Mouse (Mus musculus) kidney, embryonic 16.5 days (tissue): ENCODE results near the gene Krt14. TPM values are rescaled to one million over a fixed set of nuclear protein-coding genes. Genes with fewer than 3 reads are reported as not detected.

Experiments used
- ATAC-seq: fragments of 200-750 bp; cut with Nextera tagmentation; 2 replicates; pipeline ENCODE4 v1.8.0; 2017; ENCODE audit warnings: moderate TSS enrichment; ENCODE audit not compliant: low FRiP score, low TSS enrichment
- H3K27ac ChIP-seq: fragments of 300-500 bp; sonication (generic); 2 replicates; pipeline ENCODE4 v1.5.1; 2014; ENCODE audit warnings: low read length
- H3K27me3 ChIP-seq: fragments of 300-500 bp; sonication (generic); 2 replicates; pipeline ENCODE4 v1.6.1; 2014; ENCODE audit warnings: low read length, control low read depth, mixed read lengths; ENCODE audit not compliant: insufficient read depth
- H3K36me3 ChIP-seq: fragments of 300-500 bp; sonication (generic); 2 replicates; pipeline ENCODE4 v1.6.1; 2014; ENCODE audit warnings: low read length, control low read depth, mixed read lengths; ENCODE audit not compliant: insufficient read depth
- H3K4me1 ChIP-seq: fragments of 300-500 bp; sonication (generic); 2 replicates; pipeline ENCODE4 v1.6.1; 2014; ENCODE audit warnings: low read length, control low read depth, mixed read lengths; ENCODE audit not compliant: insufficient read depth
- H3K4me2 ChIP-seq: fragments of 300-500 bp; sonication (generic); replicated peaks from 2 replicates; pipeline ENCODE4 v1.6.1; 2014; ENCODE audit warnings: low read depth, low read length
- H3K4me3 ChIP-seq: fragments of 300-500 bp; sonication (generic); 2 replicates; pipeline ENCODE4 v1.5.1; 2014; ENCODE audit warnings: mild to moderate bottlenecking, low read length
- H3K9ac ChIP-seq: fragments of 300-500 bp; sonication (generic); replicated peaks from 2 replicates; pipeline ENCODE4 v1.6.1; 2014; ENCODE audit warnings: low read length
- H3K9me3 ChIP-seq: fragments of 300-500 bp; sonication (generic); 2 replicates; pipeline ENCODE4 v1.6.1; 2016; ENCODE audit warnings: low read length, control low read depth
- WGBS: fragments of 180-500 bp; shearing (Covaris S2); extraction: QIAGEN DNeasy Blood & Tissue Kit; methylation state at CpG from one replicate; pipeline ENCODE4 v1.1.7; 2014; 5-methylcytosine and 5-hydroxymethylcytosine counted together
- polyA plus RNA-seq: library from polyadenylated mRNA; unstranded; fragments of >200 nt; fragmentation: Nextera tagmentation; extraction: Ambion mirVana; gene quantifications from 2 replicates; pipeline ENCODE4 v1.2.1, GENCODE M21; 2015

Gene Krt14
- polyA plus RNA-seq, 1 experiment from 2014 or later = 1.7 TPM

DNA sequence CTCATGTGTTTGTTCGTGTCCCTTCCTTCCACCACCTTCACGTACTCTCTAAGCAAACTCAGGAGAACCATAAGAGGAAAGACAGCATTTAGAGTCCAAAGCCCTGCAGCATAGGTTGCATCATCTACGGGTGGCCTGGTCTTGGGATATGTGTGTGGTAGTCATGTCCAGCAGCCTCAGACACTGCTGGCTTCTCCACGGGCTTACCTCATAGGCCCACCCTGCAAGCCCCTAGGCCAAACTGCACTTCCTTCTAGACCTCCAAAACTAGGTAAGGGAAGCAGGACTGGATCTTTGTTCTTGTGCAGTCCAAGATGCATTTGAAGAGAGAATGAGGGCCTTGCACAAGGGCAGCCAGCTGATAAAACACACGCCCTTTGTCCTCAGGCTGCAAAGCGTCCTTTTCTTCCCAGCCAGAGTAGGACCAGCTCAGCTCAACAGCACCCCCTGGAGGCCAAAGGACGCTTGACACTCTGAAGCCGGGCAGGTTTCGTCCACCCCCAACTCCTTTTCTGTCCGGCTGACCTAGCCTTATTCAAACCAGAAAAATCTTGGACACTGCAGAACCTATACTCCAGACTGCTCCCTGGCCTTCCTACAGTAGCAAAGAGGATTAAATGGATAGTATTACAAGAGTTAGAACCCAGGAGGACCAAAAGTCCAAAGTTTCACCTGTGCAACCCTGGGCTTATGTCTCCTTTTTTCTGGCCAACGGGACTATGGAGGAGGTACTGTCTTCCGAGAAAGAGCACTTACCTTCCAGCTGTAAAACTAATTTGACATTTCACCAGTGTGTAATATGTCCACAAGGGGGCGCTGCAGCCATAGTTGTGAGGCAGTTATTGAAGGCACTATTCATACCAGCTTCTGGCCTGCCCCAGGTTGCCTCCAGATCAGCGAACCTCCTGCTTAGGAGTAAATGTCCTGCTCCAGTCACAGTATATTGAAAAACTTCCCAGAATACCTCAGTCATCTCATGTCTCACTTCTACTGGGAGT is 38.3 kb downstream of the Krt14 start:
- 29% methylated on average over 14 of the region's 14 CpGs for WGBS
- Histone ChIP-seq H3K9ac (no peak overlapping the region), H3K9me3 (no peaks in the 10 kb centered on the region), H3K4me3 (no peak overlapping the region), H3K36me3 (no peaks in the 10 kb centered on the region), H3K4me1 (peaks cover 24% of the 10 kb centered on the region), H3K27ac (peak overlapping the region; percentile 43; the same call in 1 of the 2 replicates), H3K27me3 (no peaks in the 10 kb centered on the region), H3K4me2 (no peak overlapping the region; the same call in 1 of the 2 replicates)
- ATAC-seq = no peak; the same call in 1 of the 2 replicates

DNA sequence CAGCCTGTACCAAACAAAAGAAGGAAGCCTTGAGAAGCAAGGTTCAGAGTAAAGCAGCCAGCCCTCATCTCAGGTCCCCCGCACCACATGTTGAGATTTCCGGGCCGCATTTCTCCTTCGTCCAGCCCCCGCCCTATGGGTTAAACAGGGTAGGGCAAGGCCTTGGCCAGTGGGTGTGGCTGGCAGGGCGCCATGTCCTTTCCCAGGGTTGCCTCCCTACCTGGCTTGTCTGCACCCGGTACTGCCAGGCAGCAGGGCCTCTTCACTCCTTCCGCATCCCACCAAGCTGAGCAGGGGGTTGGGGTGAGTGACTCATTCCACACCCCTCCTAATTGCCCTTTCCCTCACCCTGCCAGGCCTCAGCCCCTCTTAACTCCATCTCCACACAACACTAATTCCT is 39.3 kb downstream of the Krt14 start:
- Histone ChIP-seq H3K9me3 (no peaks in the 10 kb centered on the region), H3K27ac (peak overlapping the region; percentile 43; the same call in 1 of the 2 replicates), H3K4me3 (no peak overlapping the region), H3K4me1 (peaks cover 25% of the 10 kb centered on the region), H3K9ac (no peak overlapping the region), H3K27me3 (no peaks in the 10 kb centered on the region), H3K36me3 (no peaks in the 10 kb centered on the region), H3K4me2 (no peak overlapping the region)
- WGBS = 39% methylated on average over 8 of the region's 8 CpGs
- ATAC-seq = peak; percentile 60

DNA sequence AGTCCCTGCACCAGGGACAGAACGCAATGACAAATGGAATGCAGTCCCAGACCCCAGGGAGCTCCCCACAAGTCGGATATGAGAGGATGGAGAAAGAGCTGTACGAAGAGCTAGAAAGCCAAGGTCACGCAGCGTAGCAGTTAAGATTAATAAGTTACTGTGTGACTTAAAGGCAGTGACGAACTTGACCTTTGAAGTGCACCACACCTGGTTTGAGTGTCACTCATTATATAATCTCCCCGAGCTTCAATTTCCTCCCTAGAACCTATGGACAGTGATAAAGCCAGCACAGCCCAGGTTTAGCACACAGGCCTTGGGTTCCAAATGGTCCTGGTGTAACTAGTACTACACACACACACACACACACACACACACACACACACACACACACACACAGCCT is 43.0 kb downstream of the Krt14 start:
- H3K4me2 ChIP-seq = no peak overlapping the region
- H3K9me3 ChIP-seq = no peaks in the 10 kb centered on the region
- H3K4me3 ChIP-seq = no peak overlapping the region
- 34% methylated on average over 7 of the region's 7 CpGs for WGBS
- H3K27ac ChIP-seq = 0 out of 2 replicates have a peak overlapping the region, but pooled peaks have one; percentile 13
- no peak for ATAC-seq
- H3K27me3 ChIP-seq = no peaks in the 10 kb centered on the region
- no peak overlapping the region for H3K9ac ChIP-seq
- no peaks in the 10 kb centered on the region for H3K36me3 ChIP-seq
- H3K4me1 ChIP-seq = peaks cover 25% of the 10 kb centered on the region

DNA sequence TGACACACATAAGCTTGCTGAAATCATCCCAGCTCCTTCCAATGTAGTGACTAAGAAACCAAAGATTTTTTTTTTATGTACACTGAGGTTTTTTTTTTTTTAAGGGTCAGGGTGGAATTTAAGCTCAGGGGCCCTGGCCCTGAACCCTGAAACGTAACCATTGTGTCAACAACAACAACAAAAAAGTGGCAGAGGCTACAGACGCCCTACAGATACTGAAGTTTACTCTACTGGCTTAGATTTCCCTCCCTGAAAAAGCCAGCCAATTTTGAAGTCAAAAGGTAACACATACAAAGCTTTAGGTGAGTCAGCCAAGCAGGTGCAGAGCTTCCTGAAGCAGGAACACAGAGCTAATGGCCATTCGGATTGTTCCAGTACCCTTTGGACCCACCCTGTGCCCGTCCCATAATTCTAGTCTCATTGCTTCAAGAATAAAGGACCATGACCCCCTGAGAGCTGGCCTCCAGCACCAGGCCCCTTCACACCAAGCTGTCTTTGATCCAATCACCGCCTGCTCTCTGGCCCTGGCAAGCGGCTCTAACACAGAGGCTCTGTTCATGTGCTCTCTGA is 49.4 kb downstream of the Krt14 start:
- no peak for ATAC-seq
- H3K9ac ChIP-seq = no peak overlapping the region

DNA sequence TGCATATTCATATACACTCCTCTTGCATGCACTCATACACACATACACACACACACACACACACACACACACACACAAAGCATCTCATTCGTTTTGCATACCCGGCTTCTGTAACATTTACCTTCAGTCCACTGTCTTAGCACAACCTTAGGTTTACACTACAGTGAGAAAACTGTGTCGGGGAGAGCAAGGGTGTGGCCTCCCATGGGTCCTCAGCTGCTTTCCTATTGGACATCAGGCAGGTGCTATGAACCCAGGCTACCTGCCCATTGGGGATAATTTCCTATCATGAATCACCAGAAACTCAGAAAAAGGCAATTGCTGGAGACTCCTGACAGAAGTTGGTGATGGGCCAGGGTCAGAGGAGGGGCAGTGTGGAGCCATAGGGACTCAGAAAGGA is 50.0 kb downstream of the Krt14 start:
- Histone ChIP-seq H3K27me3 (no peaks in the 10 kb centered on the region), H3K4me2 (no peak overlapping the region), H3K36me3 (no peaks in the 10 kb centered on the region), H3K4me1 (peaks cover 6% of the 10 kb centered on the region; the same call in 1 of the 2 replicates), H3K9me3 (no peaks in the 10 kb centered on the region), H3K27ac (no peak overlapping the region), H3K9ac (no peak overlapping the region), H3K4me3 (no peak overlapping the region)
- 68% methylated on average over 3 of the region's 3 CpGs for WGBS
- ATAC-seq = no peak

More for the DNA sequence above, 49.4 kb downstream of the Krt14 start:
- 46% methylated on average over 6 of the region's 6 CpGs for WGBS
- Histone ChIP-seq H3K36me3 (no peaks in the 10 kb centered on the region), H3K27ac (no peak overlapping the region), H3K27me3 (no peaks in the 10 kb centered on the region), H3K4me1 (peaks cover 6% of the 10 kb centered on the region; the same call in 1 of the 2 replicates), H3K4me2 (no peak overlapping the region), H3K9me3 (no peaks in the 10 kb centered on the region), H3K4me3 (no peak overlapping the region)

DNA sequence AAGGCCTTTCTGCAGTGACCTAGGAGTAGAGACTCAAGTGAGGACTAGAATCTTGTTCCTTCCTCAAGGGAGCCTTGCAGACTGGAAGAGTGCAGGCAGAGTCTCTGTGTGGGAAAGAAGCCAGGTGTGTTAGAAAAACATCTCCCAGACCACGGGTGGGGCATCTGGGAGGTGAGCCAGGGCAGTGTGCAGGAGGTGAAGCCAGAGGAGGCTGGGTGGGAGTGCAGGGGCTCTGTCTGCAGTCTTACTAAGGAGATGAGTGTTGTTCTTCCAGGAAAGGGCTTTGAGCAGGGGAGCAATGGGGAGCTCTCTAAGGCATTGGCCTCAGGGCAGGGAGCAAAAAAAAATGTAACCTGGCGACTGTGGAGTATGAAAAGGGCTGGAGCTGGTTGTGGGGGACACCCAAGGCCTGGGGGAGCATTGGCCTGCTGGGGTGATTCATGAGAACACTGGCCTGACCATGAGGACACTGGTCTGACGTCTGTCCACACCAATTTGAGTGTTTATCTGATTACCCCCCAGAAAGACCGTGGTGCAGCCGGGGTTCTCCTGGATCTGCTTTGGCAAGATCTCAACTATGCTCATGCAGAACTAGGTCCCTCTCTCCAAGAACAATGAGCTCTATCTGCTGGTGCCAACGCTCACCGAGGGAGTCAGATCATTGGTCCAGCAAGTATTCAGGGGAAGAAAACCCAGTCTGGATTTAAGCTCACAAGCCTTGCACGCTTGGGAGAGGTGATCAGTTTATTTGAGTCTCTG is 51.7 kb downstream of the Krt14 start:
- Histone ChIP-seq H3K4me1 (peaks cover 6% of the 10 kb centered on the region; the same call in 1 of the 2 replicates), H3K36me3 (no peaks in the 10 kb centered on the region), H3K9me3 (no peaks in the 10 kb centered on the region), H3K4me2 (no peak overlapping the region), H3K27ac (no peak overlapping the region), H3K27me3 (no peaks in the 10 kb centered on the region), H3K4me3 (no peak overlapping the region), H3K9ac (no peak overlapping the region)
- no peak for ATAC-seq
- WGBS = 60% methylated on average over 8 of the region's 8 CpGs

Other genes with a start within 250 kb of the Krt14 start
- not detected in 2 replicates for gene Krtap29-1, start 228.5 kb downstream of the Krt14 start, polyA plus RNA-seq
- not detected in 2 replicates for gene Krtap16-1, start 221.0 kb downstream of the Krt14 start, polyA plus RNA-seq
- not detected in 2 replicates for gene Krtap17-1, start 213.6 kb downstream of the Krt14 start, polyA plus RNA-seq
- gene Krt33a, start 191.3 kb downstream of the Krt14 start, polyA plus RNA-seq = not detected in 2 replicates
- gene Krt33b, start 177.7 kb downstream of the Krt14 start, polyA plus RNA-seq = 0.10 TPM in 1 of 2 replicates, not detected in the other
- gene Krt34, start 166.0 kb downstream of the Krt14 start, polyA plus RNA-seq = not detected in 2 replicates
- gene Krt31, start 157.0 kb downstream of the Krt14 start, polyA plus RNA-seq = not detected in 2 replicates
- not detected in 2 replicates for gene Krt32, start 119.3 kb downstream of the Krt14 start, polyA plus RNA-seq
- not detected in 2 replicates for gene Krt35, start 111.3 kb downstream of the Krt14 start, polyA plus RNA-seq
- gene Krt36, start 101.9 kb downstream of the Krt14 start, polyA plus RNA-seq = 1.1 and 1.6 TPM in 2 replicates
- gene Krt13, start 86.0 kb downstream of the Krt14 start, polyA plus RNA-seq = 0.36 and 0.37 TPM in 2 replicates
- 1.3 and 3.8 TPM in 2 replicates for gene Krt15, start 71.6 kb downstream of the Krt14 start, polyA plus RNA-seq
- 96.4 and 105 TPM in 2 replicates for gene Krt19, start 58.9 kb downstream of the Krt14 start, polyA plus RNA-seq
- gene Krt9, start 14.3 kb downstream of the Krt14 start, polyA plus RNA-seq = not detected in 2 replicates
- not detected in 2 replicates for gene Krt16, start 41.4 kb upstream of the Krt14 start, polyA plus RNA-seq
- gene Krt17, start 53.5 kb upstream of the Krt14 start, polyA plus RNA-seq = 0.30 and 0.32 TPM in 2 replicates
- not detected in 2 replicates for gene Krt42, start 62.3 kb upstream of the Krt14 start, polyA plus RNA-seq
- 1,403 and 1,568 TPM in 2 replicates for gene Eif1, start 112.3 kb upstream of the Krt14 start, polyA plus RNA-seq
- not detected in 2 replicates for gene Gast, start 126.9 kb upstream of the Krt14 start, polyA plus RNA-seq
- gene Hap1, start 148.6 kb upstream of the Krt14 start, polyA plus RNA-seq = 15.5 and 18.6 TPM in 2 replicates
- gene Jup, start 190.2 kb upstream of the Krt14 start, polyA plus RNA-seq = 153 and 154 TPM in 2 replicates
- gene P3h4, start 207.3 kb upstream of the Krt14 start, polyA plus RNA-seq = 63.1 and 69.1 TPM in 2 replicates
- gene Fkbp10, start 208.1 kb upstream of the Krt14 start, polyA plus RNA-seq = 157 and 159 TPM in 2 replicates
- 126 and 131 TPM in 2 replicates for gene Nt5c3b, start 234.3 kb upstream of the Krt14 start, polyA plus RNA-seq
- gene Klhl10, start 234.4 kb upstream of the Krt14 start, polyA plus RNA-seq = 0.40 and 0.44 TPM in 2 replicates